Mouse (Mus musculus): ENCODE measurements around the gene Clint1. TPM values are rescaled to one million over a fixed set of nuclear protein-coding genes. Genes with fewer than 3 reads are reported as not detected.
A peak's percentile ranks its signal among the peaks of the same experiment; 100 is the strongest.

Gene Clint1
- polyA plus RNA-seq (2016; fragmentation: Nextera tagmentation; extraction: Ambion mirVana), result 99.5 and 100 TPM in 2 replicates

- 0 out of 2 replicates have a peak, but pooled peaks cover 8% of the 10 kb centered on the region for H3K36me3 ChIP-seq
- peak; percentile 89 for ATAC-seq (ENCODE audit: insufficient number of reproducible peaks, insufficient read depth, low FRiP score, low TSS enrichment)
- WGBS, result under 1% methylated on average over 57 of the region's 57 CpGs
- H3K4me1 ChIP-seq, result peaks cover 21% of the 10 kb centered on the region
- peak within 1 kb of the TSS; percentile 96 for H3K4me3 ChIP-seq
- peak within 1 kb of the TSS; percentile 80 for H3K27ac ChIP-seq
- H3K4me2 ChIP-seq (replicated peaks), result peak within 1 kb of the TSS; percentile 69
- peak within 1 kb of the TSS; percentile 97 for H3K9ac ChIP-seq
- H3K27me3 ChIP-seq, result no peaks in the 10 kb centered on the region
- no peaks in the 10 kb centered on the region for H3K9me3 ChIP-seq
Measured at GRCm38 (mm10) chr11:45851516-45852123, at the start of gene Clint1. Clint1 (plus strand) TSS chr11:45852051.

GRCm38 (mm10) chr11:45804068-45804467, 47.8 kb upstream of the Clint1 start:
- no peak overlapping the region for H3K27ac ChIP-seq
- no peaks in the 10 kb centered on the region for H3K27me3 ChIP-seq
- H3K4me3 ChIP-seq, result no peak overlapping the region
- H3K4me1 ChIP-seq, result peaks cover 8% of the 10 kb centered on the region
- H3K9me3 ChIP-seq, result no peaks in the 10 kb centered on the region
- no peak overlapping the region for H3K4me2 ChIP-seq (replicated peaks)
- no peak overlapping the region for H3K9ac ChIP-seq
- H3K36me3 ChIP-seq, result no peaks in the 10 kb centered on the region
- WGBS, result 85% methylated on average over 4 of the region's 4 CpGs
- ATAC-seq (ENCODE audit: insufficient number of reproducible peaks, insufficient read depth, low FRiP score, low TSS enrichment), result no peak

- H3K9me3 ChIP-seq, result no peaks in the 10 kb centered on the region
- ATAC-seq (ENCODE audit: insufficient number of reproducible peaks, insufficient read depth, low FRiP score, low TSS enrichment), result no peak
- H3K36me3 ChIP-seq, result no peaks in the 10 kb centered on the region
- no peak overlapping the region for H3K27ac ChIP-seq
- H3K4me1 ChIP-seq, result 0 out of 2 replicates have a peak, but pooled peaks cover 5% of the 10 kb centered on the region
- 65% methylated on average over 6 of the region's 6 CpGs for WGBS
- no peak overlapping the region for H3K9ac ChIP-seq
- H3K4me2 ChIP-seq (replicated peaks), result no peak overlapping the region
- H3K27me3 ChIP-seq, result no peaks in the 10 kb centered on the region
- no peak overlapping the region for H3K4me3 ChIP-seq
Measured at GRCm38 (mm10) chr11:45805312-45805772, 46.5 kb upstream of the Clint1 start.

GRCm38 (mm10) chr11:45805810-45806209, 46.0 kb upstream of the Clint1 start:
- Histone ChIP-seq H3K4me3 (no peak overlapping the region), H3K9ac (no peak overlapping the region), H3K27ac (no peak overlapping the region), H3K4me1 (0 out of 2 replicates have a peak, but pooled peaks cover 5% of the 10 kb centered on the region), H3K27me3 (no peaks in the 10 kb centered on the region), H3K9me3 (no peaks in the 10 kb centered on the region), H3K36me3 (no peaks in the 10 kb centered on the region), H3K4me2 (replicated peaks) (no peak overlapping the region)
- no peak for ATAC-seq (ENCODE audit: insufficient number of reproducible peaks, insufficient read depth, low FRiP score, low TSS enrichment)
- 79% methylated on average over 2 of the region's 2 CpGs for WGBS

- H3K27ac ChIP-seq, result no peak overlapping the region
- no peak for ATAC-seq (ENCODE audit: insufficient number of reproducible peaks, insufficient read depth, low FRiP score, low TSS enrichment)
- H3K36me3 ChIP-seq, result no peaks in the 10 kb centered on the region
- H3K4me1 ChIP-seq, result 0 out of 2 replicates have a peak, but pooled peaks cover 5% of the 10 kb centered on the region
- no peaks in the 10 kb centered on the region for H3K27me3 ChIP-seq
- no peaks in the 10 kb centered on the region for H3K9me3 ChIP-seq
- no peak overlapping the region for H3K4me3 ChIP-seq
- 83% methylated on average over 2 of the region's 2 CpGs for WGBS
- no peak overlapping the region for H3K4me2 ChIP-seq (replicated peaks)
- no peak overlapping the region for H3K9ac ChIP-seq
Measured at GRCm38 (mm10) chr11:45806264-45806663, 45.6 kb upstream of the Clint1 start.

GRCm38 (mm10) chr11:45806809-45807208, 45.0 kb upstream of the Clint1 start:
- 0 out of 2 replicates have a peak, but pooled peaks cover 5% of the 10 kb centered on the region for H3K4me1 ChIP-seq
- no peaks in the 10 kb centered on the region for H3K9me3 ChIP-seq
- no peaks in the 10 kb centered on the region for H3K27me3 ChIP-seq
- H3K4me3 ChIP-seq, result no peak overlapping the region
- no peak for ATAC-seq (ENCODE audit: insufficient number of reproducible peaks, insufficient read depth, low FRiP score, low TSS enrichment)
- H3K9ac ChIP-seq, result no peak overlapping the region
- WGBS, result 87% methylated on average over 3 of the region's 3 CpGs
- H3K36me3 ChIP-seq, result no peaks in the 10 kb centered on the region
- H3K4me2 ChIP-seq (replicated peaks), result no peak overlapping the region
- no peak overlapping the region for H3K27ac ChIP-seq

GRCm38 (mm10) chr11:45807820-45808219, 44.0 kb upstream of the Clint1 start:
- Histone ChIP-seq H3K27ac (no peak overlapping the region), H3K4me1 (0 out of 2 replicates have a peak, but pooled peaks cover 5% of the 10 kb centered on the region), H3K36me3 (no peaks in the 10 kb centered on the region), H3K9ac (no peak overlapping the region), H3K9me3 (no peaks in the 10 kb centered on the region), H3K27me3 (no peaks in the 10 kb centered on the region), H3K4me2 (replicated peaks) (no peak overlapping the region), H3K4me3 (no peak overlapping the region)
- WGBS, result 87% methylated on average over 12 of the region's 12 CpGs
- ATAC-seq (ENCODE audit: insufficient number of reproducible peaks, insufficient read depth, low FRiP score, low TSS enrichment), result no peak

- Histone ChIP-seq H3K4me3 (no peak overlapping the region), H3K27me3 (no peaks in the 10 kb centered on the region), H3K4me1 (0 out of 2 replicates have a peak, but pooled peaks cover 5% of the 10 kb centered on the region), H3K4me2 (replicated peaks) (no peak overlapping the region), H3K9ac (no peak overlapping the region), H3K27ac (0 out of 2 replicates have a peak overlapping the region, but pooled peaks have one; percentile 25), H3K36me3 (no peaks in the 10 kb centered on the region), H3K9me3 (no peaks in the 10 kb centered on the region)
- 43% methylated on average over 5 of the region's 5 CpGs for WGBS
- no peak for ATAC-seq (ENCODE audit: insufficient number of reproducible peaks, insufficient read depth, low FRiP score, low TSS enrichment)
Measured at GRCm38 (mm10) chr11:45809424-45809823, 42.4 kb upstream of the Clint1 start.

GRCm38 (mm10) chr11:45810056-45810455, 41.8 kb upstream of the Clint1 start:
- Histone ChIP-seq H3K9me3 (no peaks in the 10 kb centered on the region), H3K27ac (no peak overlapping the region), H3K4me1 (0 out of 2 replicates have a peak, but pooled peaks cover 5% of the 10 kb centered on the region), H3K27me3 (no peaks in the 10 kb centered on the region), H3K4me3 (no peak overlapping the region), H3K4me2 (replicated peaks) (no peak overlapping the region), H3K36me3 (no peaks in the 10 kb centered on the region), H3K9ac (no peak overlapping the region)
- 61% methylated on average over 6 of the region's 6 CpGs for WGBS
- ATAC-seq (ENCODE audit: insufficient number of reproducible peaks, insufficient read depth, low FRiP score, low TSS enrichment), result no peak

GRCm38 (mm10) chr11:45810805-45811204, 41.0 kb upstream of the Clint1 start:
- Histone ChIP-seq H3K36me3 (no peaks in the 10 kb centered on the region), H3K4me3 (no peak overlapping the region), H3K4me2 (replicated peaks) (no peak overlapping the region), H3K9me3 (no peaks in the 10 kb centered on the region), H3K9ac (no peak overlapping the region), H3K27me3 (no peaks in the 10 kb centered on the region), H3K27ac (no peak overlapping the region), H3K4me1 (peaks cover 5% of the 10 kb centered on the region; the same call in 1 of the 2 replicates)
- ATAC-seq (ENCODE audit: insufficient number of reproducible peaks, insufficient read depth, low FRiP score, low TSS enrichment), result no peak
- WGBS, result 88% methylated on average over 8 of the region's 8 CpGs

GRCm38 (mm10) chr11:45815603-45816002, 36.2 kb upstream of the Clint1 start:
- Histone ChIP-seq H3K4me3 (no peak overlapping the region), H3K4me1 (no peaks in the 10 kb centered on the region; the same call in 1 of the 2 replicates), H3K36me3 (no peaks in the 10 kb centered on the region), H3K9me3 (no peaks in the 10 kb centered on the region), H3K9ac (no peak overlapping the region), H3K27ac (no peak overlapping the region), H3K27me3 (no peaks in the 10 kb centered on the region), H3K4me2 (replicated peaks) (no peak overlapping the region)
- ATAC-seq (ENCODE audit: insufficient number of reproducible peaks, insufficient read depth, low FRiP score, low TSS enrichment), result no peak
- WGBS, result 77% methylated on average over 10 of the region's 10 CpGs

GRCm38 (mm10) chr11:45816712-45817111, 35.1 kb upstream of the Clint1 start:
- H3K27ac ChIP-seq, result no peak overlapping the region
- H3K4me3 ChIP-seq, result no peak overlapping the region
- 72% methylated on average over 1 of the region's 1 CpGs for WGBS
- H3K9ac ChIP-seq, result no peak overlapping the region
- no peaks in the 10 kb centered on the region for H3K9me3 ChIP-seq
- H3K4me2 ChIP-seq (replicated peaks), result no peak overlapping the region
- no peaks in the 10 kb centered on the region for H3K36me3 ChIP-seq
- no peaks in the 10 kb centered on the region; the same call in 1 of the 2 replicates for H3K4me1 ChIP-seq
- no peak for ATAC-seq (ENCODE audit: insufficient number of reproducible peaks, insufficient read depth, low FRiP score, low TSS enrichment)
- H3K27me3 ChIP-seq, result no peaks in the 10 kb centered on the region

All from embryonic facial prominence, embryonic 12.5 days (tissue).